Mouse (Mus musculus) midbrain, embryonic 11.5 days (tissue): Measurements from ENCODE around the gene Lingo3. TPM values are rescaled to one million over a fixed set of nuclear protein-coding genes. Genes with fewer than 3 reads are reported as not detected.

Experiments used
- ATAC-seq: fragments of 200-750 bp; cut with Nextera tagmentation; 2 replicates; pipeline ENCODE4 v1.8.0; 2017; ENCODE audit warnings: moderate TSS enrichment, moderate library complexity; ENCODE audit not compliant: low FRiP score
- DNase-seq: peaks from one replicate; pipeline ENCODE4 v3.0.0; 2015; ENCODE audit warnings: low spot score; ENCODE audit errors: missing footprints
- H3K27ac ChIP-seq: fragments of 300-500 bp; sonication (generic); 2 replicates; pipeline ENCODE4 v1.5.1; 2014; ENCODE audit warnings: low read depth, low read length
- H3K27me3 ChIP-seq: fragments of 300-500 bp; sonication (generic); 2 replicates; pipeline ENCODE4 v1.6.1; 2014; ENCODE audit warnings: mild to moderate bottlenecking, low read length, moderate library complexity, mixed read lengths; ENCODE audit not compliant: control insufficient read depth, insufficient read depth
- H3K36me3 ChIP-seq: fragments of 300-500 bp; sonication (generic); 2 replicates; pipeline ENCODE4 v1.6.1; 2014; ENCODE audit warnings: mild to moderate bottlenecking, low read length, moderate library complexity, mixed read lengths; ENCODE audit not compliant: control insufficient read depth, insufficient read depth
- H3K4me1 ChIP-seq: fragments of 300-500 bp; sonication (generic); 2 replicates; pipeline ENCODE4 v1.6.1; 2014; ENCODE audit warnings: low read length; ENCODE audit not compliant: control insufficient read depth, insufficient read depth
- H3K4me2 ChIP-seq: fragments of 300-500 bp; sonication (generic); 2 replicates; pipeline ENCODE4 v1.6.1; 2014; ENCODE audit warnings: mild to moderate bottlenecking, moderate library complexity
- H3K4me3 ChIP-seq: fragments of 300-500 bp; sonication (generic); 2 replicates; pipeline ENCODE4 v1.5.1; 2014; ENCODE audit warnings: low read depth, low read length
- H3K9ac ChIP-seq: fragments of 300-500 bp; sonication (generic); 2 replicates; pipeline ENCODE4 v1.6.1; 2014; ENCODE audit warnings: low read length
- H3K9me3 ChIP-seq: fragments of 300-500 bp; sonication (generic); 2 replicates; pipeline ENCODE4 v1.6.1; 2016; ENCODE audit warnings: low read length; ENCODE audit not compliant: control insufficient read depth
- WGBS: fragments of 180-500 bp; shearing (Covaris S2); extraction: QIAGEN DNeasy Blood & Tissue Kit; methylation state at CpG from one replicate; pipeline ENCODE4 v1.1.7; 2014; 5-methylcytosine and 5-hydroxymethylcytosine counted together
- polyA plus RNA-seq: library from polyadenylated mRNA; unstranded; fragments of >200 nt; fragmentation: Nextera tagmentation; extraction: Ambion mirVana; gene quantifications from 2 replicates; pipeline ENCODE4 v1.2.1, GENCODE M21; 2014

Gene Lingo3
- polyA plus RNA-seq, result 0.23 and 0.55 TPM in 2 replicates

- Histone ChIP-seq H3K4me1 (peaks cover 8% of the 10 kb centered on the region), H3K27ac (no peak within 1 kb of the TSS), H3K4me2 (peak within 1 kb of the TSS; percentile 62), H3K4me3 (peak within 1 kb of the TSS; percentile 35), H3K9me3 (no peaks in the 10 kb centered on the region), H3K27me3 (peaks cover 33% of the 10 kb centered on the region), H3K9ac (peak within 1 kb of the TSS; percentile 54), H3K36me3 (no peaks in the 10 kb centered on the region)
- ATAC-seq (peak; percentile 39; the same call in 1 of the 2 replicates), DNase-seq (peak; percentile 91)
- 4% methylated on average over 51 of the region's 51 CpGs for WGBS
These were observed at the start of gene Lingo3 for GRCm38 (mm10) chr10:80843931-80844547. TSS of gene Lingo3 (minus strand) at chr10:80844039.

- Histone ChIP-seq H3K4me2 (no peak overlapping the region), H3K4me1 (no peaks in the 10 kb centered on the region), H3K36me3 (no peaks in the 10 kb centered on the region), H3K27me3 (peaks cover 2% of the 10 kb centered on the region; the same call in 1 of the 2 replicates), H3K9me3 (no peaks in the 10 kb centered on the region), H3K4me3 (no peak overlapping the region), H3K9ac (no peak overlapping the region), H3K27ac (no peak overlapping the region)
- WGBS, result 80% methylated on average over 9 of the region's 11 CpGs
- DNase-seq (no peak), ATAC-seq (no peak)
These were observed 43.3 kb upstream of the Lingo3 start for GRCm38 (mm10) chr10:80887181-80887580.

- DNase-seq, result peak; percentile 96
- no peaks in the 10 kb centered on the region for H3K27me3 ChIP-seq
- no peak overlapping the region for H3K9ac ChIP-seq
- H3K4me1 ChIP-seq, result no peaks in the 10 kb centered on the region
- H3K9me3 ChIP-seq, result no peaks in the 10 kb centered on the region
- no peak overlapping the region for H3K4me2 ChIP-seq
- 24% methylated on average over 10 of the region's 10 CpGs for WGBS
- no peak overlapping the region for H3K27ac ChIP-seq
- no peak overlapping the region for H3K4me3 ChIP-seq
- no peak for ATAC-seq
- H3K36me3 ChIP-seq, result no peaks in the 10 kb centered on the region
These were observed 37.5 kb upstream of the Lingo3 start for GRCm38 (mm10) chr10:80881301-80881700.

- Histone ChIP-seq H3K27me3 (no peaks in the 10 kb centered on the region), H3K27ac (no peak overlapping the region), H3K9me3 (no peaks in the 10 kb centered on the region), H3K4me2 (no peak overlapping the region), H3K9ac (no peak overlapping the region), H3K4me1 (no peaks in the 10 kb centered on the region), H3K4me3 (no peak overlapping the region), H3K36me3 (no peaks in the 10 kb centered on the region)
- 81% methylated on average over 2 of the region's 2 CpGs for WGBS
- DNase-seq, result no peak
- no peak for ATAC-seq
These were observed 37.1 kb upstream of the Lingo3 start for GRCm38 (mm10) chr10:80880901-80881300.

- no peak overlapping the region for H3K4me2 ChIP-seq
- H3K4me1 ChIP-seq, result no peaks in the 10 kb centered on the region
- H3K4me3 ChIP-seq, result no peak overlapping the region
- DNase-seq (peak; percentile 92), ATAC-seq (no peak)
- H3K27me3 ChIP-seq, result no peaks in the 10 kb centered on the region
- H3K9ac ChIP-seq, result no peak overlapping the region
- WGBS, result 25% methylated on average over 5 of the region's 5 CpGs
- no peaks in the 10 kb centered on the region for H3K36me3 ChIP-seq
- no peak overlapping the region for H3K27ac ChIP-seq
- no peaks in the 10 kb centered on the region for H3K9me3 ChIP-seq
These were observed 36.3 kb upstream of the Lingo3 start for GRCm38 (mm10) chr10:80880131-80880641.

- no peaks in the 10 kb centered on the region for H3K27me3 ChIP-seq
- no peaks in the 10 kb centered on the region for H3K9me3 ChIP-seq
- no peak overlapping the region for H3K4me2 ChIP-seq
- no peaks in the 10 kb centered on the region for H3K36me3 ChIP-seq
- no peaks in the 10 kb centered on the region for H3K4me1 ChIP-seq
- H3K27ac ChIP-seq, result no peak overlapping the region
- peak; percentile 62 for DNase-seq
- H3K9ac ChIP-seq, result no peak overlapping the region
- ATAC-seq, result no peak
- no peak overlapping the region for H3K4me3 ChIP-seq
- 18% methylated on average over 3 of the region's 3 CpGs for WGBS
These were observed 32.8 kb upstream of the Lingo3 start for GRCm38 (mm10) chr10:80876594-80876993.

GRCm38 (mm10) chr10:80876028-80876427 is 32.2 kb upstream of the Lingo3 start:
- Histone ChIP-seq H3K27ac (no peak overlapping the region), H3K4me2 (no peak overlapping the region), H3K27me3 (no peaks in the 10 kb centered on the region), H3K36me3 (no peaks in the 10 kb centered on the region), H3K4me1 (no peaks in the 10 kb centered on the region), H3K9me3 (no peaks in the 10 kb centered on the region), H3K9ac (no peak overlapping the region), H3K4me3 (no peak overlapping the region)
- DNase-seq (peak; percentile 86), ATAC-seq (0 out of 2 replicates have a peak, but pooled peaks have one; percentile 40)
- WGBS, result 26% methylated on average over 5 of the region's 5 CpGs

GRCm38 (mm10) chr10:80874035-80874434 is 30.2 kb upstream of the Lingo3 start:
- Histone ChIP-seq H3K9me3 (no peaks in the 10 kb centered on the region), H3K27me3 (no peaks in the 10 kb centered on the region), H3K4me1 (no peaks in the 10 kb centered on the region), H3K4me3 (no peak overlapping the region), H3K4me2 (no peak overlapping the region), H3K27ac (no peak overlapping the region), H3K9ac (no peak overlapping the region), H3K36me3 (no peaks in the 10 kb centered on the region)
- ATAC-seq (no peak), DNase-seq (no peak)
- 81% methylated on average over 9 of the region's 9 CpGs for WGBS

- ATAC-seq, result no peak
- no peaks in the 10 kb centered on the region for H3K27me3 ChIP-seq
- H3K36me3 ChIP-seq, result 0 out of 2 replicates have a peak, but pooled peaks cover 4% of the 10 kb centered on the region
- no peak within 1 kb of the TSS for H3K4me2 ChIP-seq
- DNase-seq, result no peak
- no peaks in the 10 kb centered on the region for H3K4me1 ChIP-seq
- H3K9me3 ChIP-seq, result no peaks in the 10 kb centered on the region
- H3K27ac ChIP-seq, result no peak within 1 kb of the TSS
- no peak within 1 kb of the TSS for H3K9ac ChIP-seq
- no peak within 1 kb of the TSS for H3K4me3 ChIP-seq
- 31% methylated on average over 9 of the region's 9 CpGs for WGBS
These were observed 27.7 kb upstream of the Lingo3 start, which contains the start of gene Tmprss9 for GRCm38 (mm10) chr10:80871581-80871980. TSS of gene Tmprss9 (plus strand) at chr10:80871848.
